Mouse (Mus musculus) lung, postnatal 0 days (tissue): ENCODE data around the gene Aldh1a7.

ENCODE experiments used
- CTCF ChIP-seq: IDR thresholded peaks from 2 replicates; pipeline ENCODE4 v1.5.1; 2016; ENCODE audit warnings: antibody characterized with exemption, mild to moderate bottlenecking
- EP300 ChIP-seq: IDR thresholded peaks from 2 replicates; pipeline ENCODE4 v1.6.1; 2016; ENCODE audit warnings: antibody characterized with exemption, mild to moderate bottlenecking, control low read depth

GRCm38 (mm10) chr19:20728278-20728677 is 916 bp upstream of the Aldh1a7 start:
- TF ChIP-seq CTCF (peak; percentile 47), EP300 (no peak)
